Mouse (Mus musculus) gastrocnemius, postnatal 14 days (tissue): ENCODE results near the gene Fam107b. TPM values are rescaled to one million over a fixed set of nuclear protein-coding genes. Genes with fewer than 3 reads are reported as not detected.
A peak's percentile ranks its signal among the peaks of the same experiment; 100 is the strongest.

Experiments used
- DNase-seq: peaks from one replicate; pipeline ENCODE4 v3.0.0; 2021; ENCODE audit warnings: mixed read lengths
- intact Hi-C: fragments of 180-260 bp; cut with DNase I; formaldehyde crosslinking; loops from one replicate; pipeline ENCODE4 v1.15.1; 2025; ENCODE audit warnings: low total_unique reads
- total RNA-seq, 2 experiments: library from RNA; stranded (reverse); gene quantifications; 2 replicates each; pipeline ENCODE4 v1.2.3; 2021

Fam107b gene
- total RNA-seq, 2 experiments from 2014 or later, result 5.1 to 7.3 TPM

GRCm38 (mm10) chr2:3656834-3657233, 86.5 kb downstream of the Fam107b start:
- intact Hi-C loops, result no loop called here

GRCm38 (mm10) chr2:3657376-3657775, 87.1 kb downstream of the Fam107b start:
- intact Hi-C loops, result no loop called here
- no peak for DNase-seq

More at GRCm38 (mm10) chr2:3656834-3657233, 86.5 kb downstream of the Fam107b start:
- no peak for DNase-seq

GRCm38 (mm10) chr2:3657811-3658730, 87.8 kb downstream of the Fam107b start:
- intact Hi-C loops, result no loop called here
- no peak for DNase-seq

GRCm38 (mm10) chr2:3658900-3659299, 88.6 kb downstream of the Fam107b start:
- intact Hi-C loops, result no loop called here
- DNase-seq, result no peak

GRCm38 (mm10) chr2:3659300-3659910, 89.1 kb downstream of the Fam107b start:
- intact Hi-C loops, result no loop called here
- DNase-seq, result no peak

- intact Hi-C loops, result no loop called here
- DNase-seq, result no peak
Measured at GRCm38 (mm10) chr2:3664086-3664485, 93.8 kb downstream of the Fam107b start.

- DNase-seq, result peak; percentile 23
- intact Hi-C loops, result no loop called here
Measured at GRCm38 (mm10) chr2:3668682-3669081, 98.4 kb downstream of the Fam107b start.

- no peak for DNase-seq
- intact Hi-C loops, result no loop called here
Measured at GRCm38 (mm10) chr2:3669646-3670045, 99.4 kb downstream of the Fam107b start.

GRCm38 (mm10) chr2:3672654-3673367, 102.5 kb downstream of the Fam107b start:
- no peak for DNase-seq
- intact Hi-C loops, result no loop called here

GRCm38 (mm10) chr2:3675481-3675880, 105.2 kb downstream of the Fam107b start:
- DNase-seq, result no peak
- intact Hi-C loops, result no loop called here

GRCm38 (mm10) chr2:3682699-3683098, 112.4 kb downstream of the Fam107b start:
- intact Hi-C loops, result no loop called here
- no peak for DNase-seq

- intact Hi-C loops, result no loop called here
- no peak for DNase-seq
Measured at GRCm38 (mm10) chr2:3683343-3683742, 113.1 kb downstream of the Fam107b start.

- DNase-seq, result peak; percentile 62
- intact Hi-C loops, result no loop called here
Measured at GRCm38 (mm10) chr2:3683751-3684229, 113.5 kb downstream of the Fam107b start.

- intact Hi-C loops, result no loop called here
- no peak for DNase-seq
Measured at GRCm38 (mm10) chr2:3690221-3690620, 119.9 kb downstream of the Fam107b start.

- intact Hi-C loops, result no loop called here
- no peak for DNase-seq
Measured at GRCm38 (mm10) chr2:3692833-3693232, 122.5 kb downstream of the Fam107b start.

GRCm38 (mm10) chr2:3695900-3696299, 125.6 kb downstream of the Fam107b start:
- DNase-seq, result no peak
- intact Hi-C loops, result no loop called here

- DNase-seq, result no peak
- intact Hi-C loops, result no loop called here
Measured at GRCm38 (mm10) chr2:3700368-3700767, 130.1 kb downstream of the Fam107b start.

- intact Hi-C loops, result no loop called here
- DNase-seq, result no peak
Measured at GRCm38 (mm10) chr2:3702640-3703190, 132.4 kb downstream of the Fam107b start.

GRCm38 (mm10) chr2:3703806-3704205, 133.5 kb downstream of the Fam107b start:
- DNase-seq, result no peak
- intact Hi-C loops, result no loop called here
